Mouse (Mus musculus) kidney, embryonic 14.5 days (tissue): ENCODE measurements around the gene Ddc. TPM values are rescaled to one million over a fixed set of nuclear protein-coding genes. Genes with fewer than 3 reads are reported as not detected.

Experiments used
- ATAC-seq: fragments of 200-750 bp; cut with Nextera tagmentation; 2 replicates; pipeline ENCODE4 v1.8.0; 2017; ENCODE audit warnings: moderate number of reproducible peaks, mild to moderate bottlenecking, moderate TSS enrichment, moderate library complexity; ENCODE audit not compliant: low FRiP score, low TSS enrichment
- H3K27ac ChIP-seq: fragments of 300-500 bp; sonication (generic); 2 replicates; pipeline ENCODE4 v1.5.1; 2014; ENCODE audit warnings: low read depth, mild to moderate bottlenecking, low read length, moderate library complexity, mixed read lengths
- H3K27me3 ChIP-seq: fragments of 300-500 bp; sonication (generic); 2 replicates; pipeline ENCODE4 v1.6.1; 2014; ENCODE audit warnings: mild to moderate bottlenecking, low read length; ENCODE audit not compliant: control insufficient read depth, insufficient read depth
- H3K36me3 ChIP-seq: fragments of 300-500 bp; sonication (generic); 2 replicates; pipeline ENCODE4 v1.6.1; 2014; ENCODE audit warnings: low read length, mixed read lengths; ENCODE audit not compliant: control insufficient read depth, insufficient read depth
- H3K4me1 ChIP-seq: fragments of 300-500 bp; sonication (generic); 2 replicates; pipeline ENCODE4 v1.6.1; 2014; ENCODE audit warnings: low read length, mixed read lengths; ENCODE audit not compliant: control insufficient read depth, insufficient read depth
- H3K4me2 ChIP-seq: fragments of 300-500 bp; sonication (generic); replicated peaks from 2 replicates; pipeline ENCODE4 v1.6.1; 2014; ENCODE audit warnings: low read depth, mild to moderate bottlenecking, low read length
- H3K4me3 ChIP-seq: fragments of 300-500 bp; sonication (generic); 2 replicates; pipeline ENCODE4 v1.5.1; 2014; ENCODE audit warnings: mild to moderate bottlenecking, low read length
- H3K9ac ChIP-seq: fragments of 300-500 bp; sonication (generic); 2 replicates; pipeline ENCODE4 v1.6.1; 2014; ENCODE audit warnings: low read depth, mild to moderate bottlenecking, low read length, moderate library complexity
- H3K9me3 ChIP-seq: fragments of 300-500 bp; sonication (generic); 2 replicates; pipeline ENCODE4 v1.6.1; 2016; ENCODE audit warnings: low read length; ENCODE audit not compliant: control insufficient read depth
- WGBS: fragments of 180-500 bp; shearing (Covaris S2); extraction: QIAGEN DNeasy Blood & Tissue Kit; methylation state at CpG from one replicate; pipeline ENCODE4 v1.1.7; 2014; 5-methylcytosine and 5-hydroxymethylcytosine counted together
- polyA plus RNA-seq: library from polyadenylated mRNA; unstranded; fragments of >200 nt; fragmentation: Nextera tagmentation; extraction: Ambion mirVana; gene quantifications from 2 replicates; pipeline ENCODE4 v1.2.1, GENCODE M21; 2014

The Ddc gene
- polyA plus RNA-seq, 1 experiment from 2014 or later: 8.4 TPM

DNA sequence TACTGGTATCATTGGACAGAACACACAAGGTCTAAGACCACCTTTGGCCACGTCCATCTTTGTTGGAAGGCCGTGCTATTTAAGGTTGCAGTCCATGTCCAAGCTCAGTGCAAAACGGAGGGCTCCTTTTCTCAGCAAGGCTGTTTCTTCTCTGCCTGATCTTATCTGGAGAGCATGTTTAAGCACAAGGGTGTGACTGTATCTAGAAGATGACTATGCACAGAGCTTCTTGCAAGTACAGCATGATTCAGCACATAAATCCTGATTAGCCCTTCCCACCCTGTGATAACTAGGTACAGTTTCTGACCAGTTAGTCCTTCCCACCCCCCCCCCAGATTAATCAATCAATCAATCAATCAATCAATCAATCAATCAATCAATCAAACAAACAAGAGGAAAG lies 25.4 kb upstream of the Ddc start:
- H3K36me3 ChIP-seq: no peaks in the 10 kb centered on the region
- no peak for ATAC-seq
- no peak overlapping the region for H3K9ac ChIP-seq
- no peaks in the 10 kb centered on the region for H3K27me3 ChIP-seq
- no peak overlapping the region for H3K27ac ChIP-seq
- no peak overlapping the region for H3K4me3 ChIP-seq
- H3K4me1 ChIP-seq: no peaks in the 10 kb centered on the region
- H3K4me2 ChIP-seq: no peak overlapping the region
- no peaks in the 10 kb centered on the region for H3K9me3 ChIP-seq
- 82% methylated on average over 3 of the region's 3 CpGs for WGBS

- H3K4me2 ChIP-seq: no peak overlapping the region
- WGBS: 90% methylated on average over 2 of the region's 2 CpGs
- H3K4me3 ChIP-seq: no peak overlapping the region
- no peak overlapping the region for H3K9ac ChIP-seq
- no peaks in the 10 kb centered on the region for H3K27me3 ChIP-seq
- no peak overlapping the region for H3K27ac ChIP-seq
- no peaks in the 10 kb centered on the region for H3K36me3 ChIP-seq
- ATAC-seq: no peak
- H3K9me3 ChIP-seq: no peaks in the 10 kb centered on the region
- no peaks in the 10 kb centered on the region for H3K4me1 ChIP-seq
Observed at GRCm38 (mm10) chr11:11922106-11922505, 24.2 kb upstream of the Ddc start.

- Histone ChIP-seq H3K4me1 (no peaks in the 10 kb centered on the region), H3K36me3 (no peaks in the 10 kb centered on the region), H3K9me3 (no peaks in the 10 kb centered on the region), H3K4me2 (no peak overlapping the region), H3K9ac (no peak overlapping the region), H3K27me3 (no peaks in the 10 kb centered on the region), H3K4me3 (no peak overlapping the region), H3K27ac (no peak overlapping the region)
- no peak for ATAC-seq
- 37% methylated on average over 7 of the region's 7 CpGs for WGBS
Observed at GRCm38 (mm10) chr11:11907703-11908413, 9.9 kb upstream of the Ddc start.

- Histone ChIP-seq H3K4me2 (no peak overlapping the region), H3K9ac (no peak overlapping the region), H3K27ac (no peak overlapping the region), H3K9me3 (no peaks in the 10 kb centered on the region), H3K36me3 (no peaks in the 10 kb centered on the region), H3K27me3 (no peaks in the 10 kb centered on the region), H3K4me1 (no peaks in the 10 kb centered on the region), H3K4me3 (no peak overlapping the region)
- ATAC-seq: no peak
Observed at GRCm38 (mm10) chr11:11905518-11905917, 7.6 kb upstream of the Ddc start.

DNA sequence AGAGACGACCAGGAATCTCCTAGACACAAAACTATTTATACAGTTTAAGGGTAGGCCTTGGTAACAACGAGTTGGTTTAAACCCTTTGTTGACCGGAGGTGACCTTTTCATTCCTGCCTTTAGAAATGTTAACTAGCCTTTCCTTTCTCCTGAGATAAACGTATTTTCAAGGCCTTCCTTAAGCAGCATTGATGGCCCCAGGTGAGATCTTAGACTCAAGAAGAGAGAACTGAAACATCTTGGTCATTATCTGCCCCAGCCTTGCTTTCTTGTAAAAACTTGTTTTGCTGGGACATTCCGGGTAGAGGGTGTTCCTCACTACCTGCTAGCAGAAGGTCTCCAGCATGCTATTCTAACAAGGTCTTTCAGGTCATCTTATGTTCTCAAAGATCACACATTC lies 7.1 kb upstream of the Ddc start:
- 72% methylated on average over 5 of the region's 5 CpGs for WGBS
- H3K27me3 ChIP-seq: no peaks in the 10 kb centered on the region
- H3K9ac ChIP-seq: no peak overlapping the region
- no peak overlapping the region for H3K4me3 ChIP-seq
- no peak overlapping the region for H3K4me2 ChIP-seq
- no peaks in the 10 kb centered on the region for H3K36me3 ChIP-seq
- no peaks in the 10 kb centered on the region for H3K9me3 ChIP-seq
- no peak overlapping the region for H3K27ac ChIP-seq
- no peaks in the 10 kb centered on the region for H3K4me1 ChIP-seq
- no peak for ATAC-seq

DNA sequence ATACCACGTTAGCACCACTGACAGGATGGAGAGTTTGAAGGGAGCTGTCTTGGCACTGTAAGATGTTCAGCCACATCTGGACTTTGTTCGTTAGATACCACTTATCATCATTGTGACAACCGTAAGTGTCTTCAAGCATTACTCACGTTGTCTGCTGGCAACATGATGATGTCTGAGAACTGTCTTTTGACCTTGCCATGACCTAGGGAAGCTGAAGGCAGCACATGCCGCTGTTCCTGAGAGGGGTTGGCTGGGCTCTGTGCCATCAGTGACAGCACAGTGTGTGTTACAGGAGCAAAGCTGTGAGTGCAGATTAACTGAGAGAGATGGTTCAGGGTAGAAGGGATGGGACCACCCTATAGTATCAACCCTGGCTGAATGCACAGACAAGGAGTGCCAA lies 3.6 kb upstream of the Ddc start:
- Histone ChIP-seq H3K9me3 (no peaks in the 10 kb centered on the region), H3K9ac (no peak overlapping the region), H3K4me1 (no peaks in the 10 kb centered on the region), H3K27ac (no peak overlapping the region), H3K4me2 (no peak overlapping the region), H3K27me3 (no peaks in the 10 kb centered on the region), H3K36me3 (no peaks in the 10 kb centered on the region), H3K4me3 (no peak overlapping the region)
- 58% methylated on average over 5 of the region's 5 CpGs for WGBS
- no peak for ATAC-seq

DNA sequence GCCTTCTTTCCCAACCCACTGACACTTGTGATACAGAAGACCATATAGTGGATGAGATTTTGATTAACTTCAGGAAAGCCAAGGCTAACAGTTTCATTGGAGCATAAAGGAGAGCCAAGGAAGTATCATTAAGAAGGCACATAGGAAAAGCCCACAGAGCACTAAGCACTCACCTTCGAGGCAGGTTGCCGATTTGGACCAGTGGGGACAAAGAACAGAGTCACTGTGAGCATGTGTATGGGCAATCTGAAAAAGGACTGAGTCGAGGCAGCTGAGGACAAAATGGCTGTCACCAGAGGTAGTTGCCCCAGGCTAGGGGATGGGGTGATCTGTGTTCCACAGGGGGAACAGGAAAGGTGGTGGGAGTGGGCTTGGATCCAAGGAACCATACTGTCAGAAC lies 552 bp upstream of the Ddc start:
- H3K4me2 ChIP-seq: no peak overlapping the region
- ATAC-seq: no peak
- H3K27me3 ChIP-seq: no peaks in the 10 kb centered on the region
- H3K9me3 ChIP-seq: no peaks in the 10 kb centered on the region
- H3K4me3 ChIP-seq: no peak overlapping the region
- no peaks in the 10 kb centered on the region for H3K4me1 ChIP-seq
- H3K36me3 ChIP-seq: no peaks in the 10 kb centered on the region
- H3K27ac ChIP-seq: 0 out of 2 replicates have a peak overlapping the region, but pooled peaks have one; percentile 11
- WGBS: 88% methylated on average over 3 of the region's 3 CpGs
- H3K9ac ChIP-seq: no peak overlapping the region

GRCm38 (mm10) chr11:11895479-11895878 lies 2.5 kb downstream of the Ddc start:
- Histone ChIP-seq H3K4me2 (no peak overlapping the region), H3K36me3 (no peaks in the 10 kb centered on the region), H3K4me3 (no peak overlapping the region), H3K27me3 (no peaks in the 10 kb centered on the region), H3K4me1 (no peaks in the 10 kb centered on the region; the same call in 1 of the 2 replicates), H3K9me3 (no peaks in the 10 kb centered on the region), H3K27ac (no peak overlapping the region), H3K9ac (no peak overlapping the region)
- ATAC-seq: no peak
- 82% methylated on average over 2 of the region's 2 CpGs for WGBS

- 89% methylated on average over 1 of the region's 1 CpGs for WGBS
- no peaks in the 10 kb centered on the region; the same call in 1 of the 2 replicates for H3K4me1 ChIP-seq
- no peaks in the 10 kb centered on the region for H3K27me3 ChIP-seq
- H3K4me2 ChIP-seq: no peak overlapping the region
- no peak overlapping the region for H3K9ac ChIP-seq
- H3K36me3 ChIP-seq: no peaks in the 10 kb centered on the region
- no peak overlapping the region for H3K4me3 ChIP-seq
- no peak for ATAC-seq
- no peak overlapping the region for H3K27ac ChIP-seq
- H3K9me3 ChIP-seq: no peaks in the 10 kb centered on the region
Observed at GRCm38 (mm10) chr11:11893769-11894168, 4.2 kb downstream of the Ddc start.
